Mouse (Mus musculus): ENCODE data around the gene Setd3.
A peak's percentile ranks its signal among the peaks of the same experiment; 100 is the strongest.

Setd3 gene

GRCm38 (mm10) chr12:108179246-108179320, at the start of gene Setd3:
Gene Setd3, minus strand, starts transcription at chr12:108179314.
- DNase-seq (ENCODE audit: low spot score) = no peak

DNA sequence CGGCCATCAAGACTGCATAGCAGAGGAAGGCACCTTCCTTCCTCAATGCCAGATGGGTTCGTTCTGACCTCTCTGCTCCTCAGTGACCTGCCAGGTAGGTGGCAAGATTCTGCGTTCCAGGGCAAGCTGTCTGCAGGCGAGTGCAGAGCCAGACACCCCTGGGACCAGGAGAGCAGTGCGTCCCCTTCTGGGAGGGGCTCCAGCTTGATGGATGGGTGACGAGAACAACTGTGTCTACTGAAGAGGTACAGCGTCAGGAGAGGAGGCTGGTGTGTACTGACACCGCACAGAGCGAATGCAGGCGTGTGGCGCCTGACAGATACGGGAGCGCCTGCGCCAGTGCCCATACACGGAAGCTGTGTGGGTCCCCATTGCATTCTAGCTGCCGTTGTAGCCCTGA, 48.4 kb upstream of the Setd3 start:
- DNase-seq (ENCODE audit: low spot score) = no peak

DNA sequence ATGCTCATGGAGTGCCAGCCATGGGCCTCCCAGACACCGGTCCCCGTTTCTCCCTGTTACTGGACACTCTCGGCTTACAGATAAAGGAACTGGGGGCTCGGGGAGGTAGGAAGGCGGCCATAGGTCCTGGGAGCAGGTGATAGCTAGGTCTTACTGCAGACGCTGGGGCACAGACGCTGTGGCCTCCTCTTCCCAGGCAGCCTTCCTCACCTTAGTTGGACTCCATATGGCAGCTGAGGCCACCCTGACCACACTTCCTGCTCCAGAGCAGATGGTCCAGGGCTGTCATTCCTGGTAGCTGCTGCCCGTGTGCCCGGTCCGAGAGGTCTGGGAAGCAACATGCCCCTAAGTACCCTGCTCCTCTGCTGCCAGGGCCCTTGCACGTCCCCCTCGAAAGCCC, 47.8 kb upstream of the Setd3 start:
- DNase-seq (ENCODE audit: low spot score) = no peak

DNA sequence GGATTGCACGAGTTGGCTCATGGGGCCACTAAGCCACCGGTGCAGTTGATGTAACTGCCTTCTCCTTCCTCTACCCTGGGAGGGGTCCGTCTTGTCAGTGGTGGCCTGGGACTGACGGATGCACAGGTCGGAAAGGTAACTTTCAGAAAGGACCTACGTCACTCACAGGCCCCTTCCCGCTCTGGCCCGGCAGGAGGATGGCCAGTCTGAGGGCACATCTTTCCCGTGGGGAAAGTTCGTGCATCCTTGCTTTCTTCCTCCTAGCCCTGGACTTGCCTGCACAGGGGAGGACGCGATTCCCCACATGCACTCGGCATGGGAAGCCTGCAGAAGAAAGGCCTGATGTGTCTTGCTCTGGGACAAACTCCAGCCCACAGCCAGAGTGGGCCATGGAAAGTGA, 47.1 kb upstream of the Setd3 start:
- DNase-seq (ENCODE audit: low spot score) = no peak

DNA sequence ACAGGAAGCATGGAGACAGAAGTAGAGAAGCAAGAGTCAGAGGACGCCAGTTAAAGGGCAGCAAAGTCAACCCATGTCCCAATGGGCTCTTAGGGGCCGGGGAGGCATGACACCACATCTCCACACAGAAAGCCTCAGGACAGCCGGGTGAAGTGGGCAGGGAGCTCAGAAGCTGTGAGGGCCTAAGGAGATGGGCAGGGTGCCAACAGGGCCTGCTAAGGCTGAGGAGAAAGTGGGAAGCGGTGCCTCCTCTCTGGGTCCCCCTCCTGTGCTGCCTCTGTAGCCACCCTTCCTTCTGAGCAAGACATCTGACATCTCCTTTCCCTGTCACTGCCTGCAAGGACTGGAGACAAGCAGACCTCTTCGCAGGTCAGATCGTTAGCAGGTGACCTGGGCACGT, 46.7 kb upstream of the Setd3 start:
- DNase-seq (ENCODE audit: low spot score) = no peak

GRCm38 (mm10) chr12:108223357-108223756, 44.2 kb upstream of the Setd3 start:
- no peak for DNase-seq (ENCODE audit: low spot score)

- no peak for DNase-seq (ENCODE audit: low spot score)
These were observed 42.6 kb upstream of the Setd3 start for GRCm38 (mm10) chr12:108221712-108222111.

- DNase-seq (ENCODE audit: low spot score) = no peak
These were observed 42.1 kb upstream of the Setd3 start for GRCm38 (mm10) chr12:108221206-108221605.

DNA sequence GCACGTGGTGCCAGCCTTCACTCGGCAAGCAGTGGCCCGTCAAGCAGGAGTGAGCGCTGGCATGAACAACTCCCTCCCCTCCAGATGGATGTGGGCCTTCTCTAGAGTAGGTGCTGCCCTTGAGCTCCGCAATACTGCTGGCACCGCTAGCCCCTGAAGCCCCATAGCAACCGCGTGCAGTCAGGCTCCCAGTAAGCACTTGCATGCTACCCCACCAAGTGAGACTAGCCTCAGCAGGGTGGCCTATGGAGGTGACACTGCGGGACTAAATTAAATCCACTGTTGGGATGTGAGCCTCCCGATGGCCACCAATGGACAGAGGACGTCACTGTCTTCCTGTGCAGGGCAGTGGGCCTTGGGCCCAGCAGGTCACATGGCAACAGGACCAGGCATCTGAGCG, 41.5 kb upstream of the Setd3 start:
- no peak for DNase-seq (ENCODE audit: low spot score)

GRCm38 (mm10) chr12:108219825-108220616, 40.9 kb upstream of the Setd3 start:
- DNase-seq (ENCODE audit: low spot score) = no peak

DNA sequence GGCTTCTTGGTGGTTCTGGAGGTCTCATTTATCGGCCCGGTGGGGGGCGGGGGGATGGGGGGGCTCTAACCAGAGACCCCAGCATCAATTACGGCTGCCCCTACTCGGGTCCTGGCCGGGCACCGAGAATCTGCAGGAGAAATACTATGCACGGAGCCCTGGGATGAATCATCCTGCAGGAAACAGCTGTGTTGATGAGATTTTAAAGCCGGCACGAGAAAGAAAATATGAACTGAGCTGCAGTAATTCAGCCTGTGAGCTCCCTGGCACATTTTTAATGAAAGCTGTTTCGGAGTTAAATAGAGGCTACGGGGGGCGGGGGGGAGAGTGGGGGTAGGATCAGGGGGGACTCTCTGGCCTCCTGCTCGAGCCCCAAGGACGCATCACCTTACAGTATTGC, 40.0 kb upstream of the Setd3 start:
- DNase-seq (ENCODE audit: low spot score) = no peak

DNA sequence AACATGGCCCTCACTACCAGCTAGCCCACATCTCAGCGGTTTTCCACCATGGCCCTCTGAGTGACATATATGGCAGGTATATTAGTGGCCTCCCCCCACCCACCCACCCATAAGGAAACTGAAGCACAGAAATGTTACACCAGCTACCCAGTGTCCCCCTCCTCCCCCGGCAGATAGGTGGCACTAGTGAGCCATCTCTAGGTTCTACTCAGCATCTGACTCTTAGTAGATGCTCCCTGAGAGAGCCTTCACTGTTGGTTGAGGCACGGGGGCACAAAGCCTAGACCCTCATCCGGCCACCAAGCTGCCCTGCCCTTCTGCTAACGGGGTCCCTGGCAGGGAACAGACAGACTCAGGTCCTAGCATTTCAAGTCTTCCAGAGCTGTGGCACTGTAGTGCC, 38.5 kb upstream of the Setd3 start:
- peak; percentile 25 for DNase-seq (ENCODE audit: low spot score)

- DNase-seq (ENCODE audit: low spot score) = no peak
These were observed 37.7 kb upstream of the Setd3 start for GRCm38 (mm10) chr12:108216611-108217370.

DNA sequence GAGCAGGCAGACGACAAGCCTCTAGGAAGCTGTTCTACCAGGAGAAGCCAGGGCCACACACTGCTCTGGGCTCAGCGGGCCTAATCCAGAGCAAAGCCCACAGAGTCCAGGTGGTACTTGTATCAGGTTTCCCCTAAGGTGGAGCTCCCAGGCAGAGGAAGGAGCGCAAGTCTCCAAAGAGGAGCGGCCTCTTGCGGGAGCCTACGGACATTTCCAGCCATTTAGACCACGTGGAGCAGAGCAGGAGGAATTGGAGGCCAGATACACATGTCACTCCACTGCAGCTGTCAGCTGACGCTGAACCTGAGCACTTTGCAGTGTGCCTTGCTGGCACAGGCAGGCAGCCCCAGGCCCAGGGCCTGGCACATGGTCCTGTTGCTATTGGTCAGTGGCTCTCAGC, 36.0 kb upstream of the Setd3 start:
- no peak for DNase-seq (ENCODE audit: low spot score)

GRCm38 (mm10) chr12:108213090-108214041, 34.3 kb upstream of the Setd3 start:
- no peak for DNase-seq (ENCODE audit: low spot score)

- no peak for DNase-seq (ENCODE audit: low spot score)
These were observed 33.4 kb upstream of the Setd3 start for GRCm38 (mm10) chr12:108212476-108212875.

DNA sequence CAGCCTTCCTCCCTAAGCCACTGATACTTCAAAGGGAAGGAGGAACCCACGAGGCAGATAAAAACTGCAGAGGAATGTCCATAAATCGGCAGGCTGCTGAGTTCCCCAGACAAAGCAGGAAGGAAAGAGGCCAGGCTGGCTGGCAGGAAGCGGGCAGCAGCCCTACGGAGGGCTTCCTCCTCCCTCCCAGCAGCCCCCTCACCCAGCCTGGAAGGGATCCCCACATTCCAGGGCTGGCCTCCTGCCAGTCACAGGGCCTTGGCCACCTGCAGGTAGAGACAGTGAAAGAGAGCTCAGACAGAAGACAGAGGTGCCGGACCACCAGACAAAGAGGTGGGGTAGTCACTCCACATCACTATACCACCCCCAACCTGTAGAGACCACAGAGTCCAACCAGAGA, 33.0 kb upstream of the Setd3 start:
- DNase-seq (ENCODE audit: low spot score) = no peak

DNA sequence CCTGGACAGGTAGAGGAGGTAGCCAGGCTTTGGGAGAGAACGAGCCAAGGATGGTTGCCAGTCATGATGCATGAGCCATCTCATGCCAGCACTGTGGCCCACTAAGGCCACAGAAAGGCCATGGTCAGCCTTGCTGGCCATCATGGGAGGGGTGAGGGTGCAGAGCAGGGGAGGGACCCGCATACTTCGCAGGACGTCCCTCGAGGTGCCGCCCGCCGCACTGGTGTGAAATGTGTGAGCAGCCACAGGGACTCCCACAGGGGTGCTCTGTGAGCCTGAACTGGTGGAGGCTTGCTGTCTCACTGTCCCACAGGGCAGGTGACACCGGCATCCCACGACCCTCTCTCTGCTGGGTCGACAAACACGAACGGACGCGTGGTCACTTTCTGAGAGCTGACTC, 31.5 kb upstream of the Setd3 start:
- no peak for DNase-seq (ENCODE audit: low spot score)

DNA sequence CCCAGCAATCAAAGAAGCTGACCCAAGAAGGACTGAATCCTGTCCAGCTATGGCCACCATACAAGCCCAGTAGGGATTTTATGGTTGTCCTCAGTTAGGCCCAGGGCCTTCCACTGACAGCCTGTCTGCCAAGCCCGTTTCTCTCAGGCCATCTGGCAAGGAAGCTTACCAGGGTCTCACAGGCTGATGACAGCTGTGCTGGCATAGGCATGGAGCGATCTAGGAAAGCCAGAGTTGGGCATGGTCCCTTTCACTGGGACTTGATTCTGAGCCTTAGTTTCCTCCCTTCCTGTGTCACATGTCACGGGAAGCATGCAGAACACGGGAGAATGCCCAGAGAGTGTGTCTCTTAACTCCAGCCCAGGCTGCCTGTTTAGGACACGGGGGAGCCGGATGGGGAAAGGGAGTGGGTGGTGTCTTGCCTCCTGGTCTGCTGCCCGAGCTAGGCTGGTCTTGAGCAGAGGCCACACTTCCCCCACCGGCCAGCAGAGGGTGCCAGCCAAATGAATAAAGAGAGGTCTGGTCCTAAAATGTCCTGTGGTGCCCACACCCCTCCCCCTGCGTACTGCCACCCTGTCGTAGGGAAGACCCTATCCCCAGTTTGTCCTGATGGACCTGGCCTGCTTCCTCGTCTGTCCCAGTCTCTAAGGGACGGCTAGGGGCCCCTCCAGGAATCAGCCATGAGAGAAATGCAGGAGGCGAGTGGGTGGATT, 29.8 kb upstream of the Setd3 start:
- peak; percentile 34 for DNase-seq (ENCODE audit: low spot score)

DNA sequence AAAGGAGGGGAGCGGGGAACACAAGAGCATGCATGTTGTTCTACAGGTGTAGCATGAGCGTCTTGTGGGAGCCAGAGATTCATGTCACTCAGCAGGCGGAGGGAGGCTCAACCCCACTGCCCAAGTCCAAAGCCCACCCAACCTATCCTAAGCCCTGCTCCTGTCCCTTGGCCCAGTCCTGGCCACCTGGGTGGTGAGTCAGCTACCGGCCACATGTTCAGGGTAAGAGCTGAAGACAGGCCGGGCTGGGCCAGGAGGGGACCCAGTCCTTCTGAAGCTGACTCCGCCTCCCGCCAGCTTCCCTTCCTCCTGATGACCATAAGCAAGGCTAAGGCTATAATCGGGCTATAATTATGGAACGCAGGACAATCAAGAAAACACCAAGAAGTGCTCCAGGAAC, 29.1 kb upstream of the Setd3 start:
- DNase-seq (ENCODE audit: low spot score) = no peak

DNA sequence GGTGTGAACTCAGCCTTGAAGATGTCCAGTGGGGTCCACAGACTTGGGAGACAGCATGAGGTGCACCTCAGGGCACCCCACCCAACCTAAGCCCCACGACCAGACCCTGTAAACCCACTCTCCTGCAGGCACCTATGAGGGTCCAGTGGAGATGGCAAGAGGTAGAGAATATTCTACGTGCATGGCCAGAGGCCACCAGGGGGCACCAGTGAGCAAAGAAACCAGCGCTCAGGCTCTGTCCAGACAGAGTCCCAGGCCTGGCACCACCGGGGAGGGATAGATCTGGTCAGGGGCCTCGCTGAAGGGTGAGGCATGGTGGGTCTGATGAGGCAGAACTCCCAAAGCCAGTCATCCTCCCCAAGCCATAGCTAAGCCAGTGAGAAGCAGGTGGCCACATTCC, 27.5 kb upstream of the Setd3 start:
- DNase-seq (ENCODE audit: low spot score) = peak; percentile 58

DNA sequence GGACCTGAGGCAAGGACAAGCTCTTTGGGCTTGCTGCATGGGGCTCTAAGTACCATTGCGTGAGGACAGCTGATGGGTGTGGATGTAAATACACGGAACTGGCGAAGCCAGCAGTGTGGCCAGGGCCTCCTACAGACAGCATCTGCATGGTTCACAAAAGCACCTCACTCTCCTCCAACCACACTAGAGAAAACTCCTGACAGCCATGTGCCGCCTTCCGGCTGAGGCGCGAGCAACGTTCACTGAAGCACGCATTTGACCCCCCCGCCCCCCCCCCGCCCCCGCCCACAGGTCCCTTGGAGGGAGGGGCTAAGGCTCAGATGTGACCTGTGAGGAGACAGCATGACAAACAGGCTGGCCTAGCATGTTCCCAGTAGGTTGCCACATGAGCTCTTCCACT, 25.9 kb upstream of the Setd3 start:
- DNase-seq (ENCODE audit: low spot score) = no peak

DNA sequence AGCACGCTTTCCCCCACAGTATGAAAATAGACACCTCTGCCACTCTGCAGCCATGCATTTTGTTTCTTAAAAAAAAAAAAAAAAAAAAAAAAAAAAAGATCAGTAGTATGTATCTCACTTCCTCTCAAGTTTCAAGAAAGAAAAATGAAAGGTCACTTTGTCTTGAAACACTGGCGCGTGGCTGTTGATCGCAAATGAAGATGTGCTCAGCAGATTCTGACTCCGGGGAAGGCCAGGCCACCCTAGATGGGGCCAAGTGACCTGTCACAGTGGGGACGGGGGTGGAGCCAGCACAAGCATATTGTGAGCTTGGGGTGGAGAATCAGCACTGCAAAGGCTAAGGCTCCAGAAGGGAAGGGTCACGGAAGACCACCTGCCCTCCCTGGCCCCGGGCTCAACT, 24.8 kb upstream of the Setd3 start:
- no peak for DNase-seq (ENCODE audit: low spot score)
